10 mouse cellular contexts compared by ENCODE assay signal in genomic region chr2:33794483-33794882, GRCm38 (mm10).
DNase-seq lines count a peak whose midpoint lies in the region; ATAC-seq and TF ChIP-seq lines count a peak whose summit lies in the region.
"Had no signal": no experiment of that assay in that cellular context is flagged by ENCODE, and none has a peak within 500 bp of the region (broad histone marks: within the 10 kb centered on the region; RNA-seq: fewer than 3 reads in every experiment).

No protein-coding gene starts in this region.

- peaks cover 22% of the 10 kb centered on the region for H3K27me3 ChIP-seq in forebrain, embryonic 13.5 days
- H3K27me3 ChIP-seq in forebrain, embryonic 10.5 days (ENCODE audit: poor library complexity, severe bottlenecking), result peaks cover 50% of the 10 kb centered on the region
- H3K27me3 ChIP-seq in limb, embryonic 15.5 days, result no peaks in the 10 kb centered on the region; the same call in 1 of the 2 replicates

- peak; percentile 36; the same call in 1 of the 2 replicates for ATAC-seq in forebrain, embryonic 13.5 days
- ATAC-seq in limb, embryonic 15.5 days (ENCODE audit: insufficient number of reproducible peaks, low FRiP score, low TSS enrichment, low read depth), result peak; percentile 60; the same call in 1 of the 2 replicates
- no peak for ATAC-seq in granulocyte monocyte progenitor cell, adult 5-6 weeks (replicated peaks; ENCODE audit: poor library complexity, severe bottlenecking)

- DNase-seq in forebrain, embryonic 10.5 days (ENCODE audit: extremely low spot score, low spot score), result no peak
- peak; percentile 85 for DNase-seq in brain, embryonic 14.5 days (ENCODE audit: low read depth)
- peak; percentile 59 to 81 for DNase-seq in layer of hippocampus, adult 2 months (ENCODE audit: low spot score in 2 of 2)
- no peak for DNase-seq in adrenal gland, adult 2 months
- DNase-seq in adrenal gland, postnatal 25 days, result no peak
- DNase-seq: adrenal gland, postnatal 10 days had no signal

- H3K27ac ChIP-seq in forebrain, embryonic 13.5 days, result peak overlapping the region; percentile 83; the same call in 1 of the 2 replicates
- H3K27ac ChIP-seq in forebrain, embryonic 10.5 days, result no peak overlapping the region
- peak overlapping the region; percentile 65 for H3K27ac ChIP-seq in layer of hippocampus, adult 2 months
- H3K27ac ChIP-seq in limb, embryonic 15.5 days, result peak overlapping the region; percentile 48

- no peak overlapping the region for H3K4me3 ChIP-seq in forebrain, embryonic 13.5 days
- no peak overlapping the region for H3K4me3 ChIP-seq in forebrain, embryonic 10.5 days
- H3K4me3 ChIP-seq in layer of hippocampus, adult 2 months, result no peak overlapping the region; the same call in 1 of the 2 replicates
- no peak overlapping the region for H3K4me3 ChIP-seq in limb, embryonic 15.5 days
- H3K4me3 ChIP-seq: erythroblast, embryonic 14.5 days had no signal

- TF ChIP-seq CTCF in brain, embryonic 14.5 days (IDR thresholded peaks at IDR 0.05; ENCODE audit: borderline replicate concordance, extremely low read depth, insufficient read depth, insufficient read length), result no peak
- no peak for TF ChIP-seq CTCF in layer of hippocampus, adult 2 months (conservative IDR thresholded peaks at IDR 0.05)

- H3K36me3 ChIP-seq in forebrain, embryonic 13.5 days (ENCODE audit: poor library complexity, severe bottlenecking), result peaks cover 16% of the 10 kb centered on the region; the same call in 1 of the 2 replicates
- H3K36me3 ChIP-seq in forebrain, embryonic 10.5 days (replicated peaks), result peaks cover 28% of the 10 kb centered on the region
- H3K36me3 ChIP-seq in limb, embryonic 15.5 days, result peaks cover 3% of the 10 kb centered on the region; the same call in 1 of the 2 replicates

- peaks cover 85% of the 10 kb centered on the region for H3K4me1 ChIP-seq in forebrain, embryonic 13.5 days
- H3K4me1 ChIP-seq in forebrain, embryonic 10.5 days, result peaks cover 69% of the 10 kb centered on the region
- peaks cover 21% of the 10 kb centered on the region for H3K4me1 ChIP-seq in limb, embryonic 15.5 days

- TF ChIP-seq POLR2A in brain, embryonic 14.5 days (IDR thresholded peaks at IDR 0.05; ENCODE audit: borderline replicate concordance, extremely low read depth, insufficient read depth, insufficient read length, poor library complexity, severe bottlenecking), result no peak

- peak overlapping the region; percentile 44; the same call in 1 of the 2 replicates for H3K9ac ChIP-seq in forebrain, embryonic 13.5 days
- no peak overlapping the region for H3K9ac ChIP-seq in limb, embryonic 15.5 days

- H3K4me2 ChIP-seq in forebrain, embryonic 13.5 days, result no peak overlapping the region
- no peak overlapping the region for H3K4me2 ChIP-seq in limb, embryonic 15.5 days

- WGBS in forebrain, embryonic 13.5 days, result 78% methylated on average over 9 of the region's 9 CpGs
- WGBS in forebrain, embryonic 10.5 days, result 87% methylated on average over 9 of the region's 9 CpGs
- WGBS in limb, embryonic 15.5 days, result 32% methylated on average over 9 of the region's 9 CpGs

- no peaks in the 10 kb centered on the region for H3K9me3 ChIP-seq in forebrain, embryonic 13.5 days (replicated peaks)
- no peaks in the 10 kb centered on the region for H3K9me3 ChIP-seq in forebrain, embryonic 10.5 days
- H3K9me3 ChIP-seq in limb, embryonic 15.5 days, result no peaks in the 10 kb centered on the region

Comparison
In these comparisons a context has a peak if more than half of its experiments do, and no peak if none do; other contexts are left out.
1. DNase-seq: peak in brain, embryonic 14.5 days (single experiment) and layer of hippocampus, adult 2 months (2 of 2); none in forebrain, embryonic 10.5 days (single experiment), adrenal gland, adult 2 months (single experiment) and adrenal gland, postnatal 25 days (single experiment).